Mouse (Mus musculus) intestine, embryonic 14.5 days (tissue): ENCODE data around the gene Adgra3. TPM values are rescaled to one million over a fixed set of nuclear protein-coding genes. Genes with fewer than 3 reads are reported as not detected.

Experiments
- ATAC-seq: fragments of 200-750 bp; cut with Nextera tagmentation; replicated peaks from 2 replicates; pipeline ENCODE4 v1.8.0; 2017; ENCODE audit warnings: low read depth, moderate number of reproducible peaks, moderate TSS enrichment, moderate library complexity; ENCODE audit not compliant: low FRiP score, low TSS enrichment
- DNase-seq: peaks from one replicate; pipeline ENCODE4 v3.0.0-alpha.2; 2018; ENCODE audit warnings: low spot score
- H3K27ac ChIP-seq: fragments of 300-500 bp; sonication (generic); 2 replicates; pipeline ENCODE4 v1.5.1; 2014; ENCODE audit warnings: low read depth, mild to moderate bottlenecking, control low read depth
- H3K27me3 ChIP-seq: fragments of 300-500 bp; sonication (generic); replicated peaks from 2 replicates; pipeline ENCODE4 v1.6.1; 2014; ENCODE audit warnings: low read length, control low read depth; ENCODE audit not compliant: control insufficient read depth, insufficient read depth
- H3K36me3 ChIP-seq: fragments of 300-500 bp; sonication (generic); 2 replicates; pipeline ENCODE4 v1.6.1; 2014; ENCODE audit warnings: low read length, control low read depth; ENCODE audit not compliant: control insufficient read depth, insufficient read depth
- H3K4me1 ChIP-seq: fragments of 300-500 bp; sonication (generic); replicated peaks from 2 replicates; pipeline ENCODE4 v1.6.1; 2014; ENCODE audit warnings: low read length, control low read depth, mixed read lengths; ENCODE audit not compliant: control insufficient read depth, insufficient read depth
- H3K4me2 ChIP-seq: fragments of 300-500 bp; sonication (generic); 2 replicates; pipeline ENCODE4 v1.6.1; 2014; ENCODE audit warnings: low read length
- H3K4me3 ChIP-seq: fragments of 300-500 bp; sonication (generic); 2 replicates; pipeline ENCODE4 v1.5.1; 2014; ENCODE audit warnings: low read depth, low read length, control low read depth, mixed read lengths
- H3K9ac ChIP-seq: fragments of 300-500 bp; sonication (generic); 2 replicates; pipeline ENCODE4 v1.6.1; 2014; ENCODE audit warnings: mild to moderate bottlenecking, low read length
- H3K9me3 ChIP-seq: fragments of 300-500 bp; sonication (generic); 2 replicates; pipeline ENCODE4 v1.6.1; 2016; ENCODE audit warnings: low read length, control low read depth; ENCODE audit not compliant: control insufficient read depth
- WGBS: fragments of 180-500 bp; shearing (Covaris S2); extraction: QIAGEN DNeasy Blood & Tissue Kit; methylation state at CpG from one replicate; pipeline ENCODE4 v1.1.7; 2014; 5-methylcytosine and 5-hydroxymethylcytosine counted together
- polyA plus RNA-seq: library from polyadenylated mRNA; unstranded; fragments of >200 nt; fragmentation: Nextera tagmentation; extraction: Ambion mirVana; gene quantifications from 2 replicates; pipeline ENCODE4 v1.2.1, GENCODE M21; 2014

The Adgra3 gene
- polyA plus RNA-seq, result 32.8 and 34.9 TPM in 2 replicates

GRCm38 (mm10) chr5:50058421-50059286 is at the start of gene Adgra3:
Adgra3 (minus strand) TSS chr5:50059006.
- Histone ChIP-seq H3K27me3 (no peaks in the 10 kb centered on the region), H3K36me3 (no peaks in the 10 kb centered on the region), H3K9me3 (no peaks in the 10 kb centered on the region), H3K4me3 (peak within 1 kb of the TSS; percentile 91), H3K9ac (peak within 1 kb of the TSS; percentile 96), H3K4me2 (peak within 1 kb of the TSS; percentile 69), H3K4me1 (peaks cover 27% of the 10 kb centered on the region), H3K27ac (peak within 1 kb of the TSS; percentile 88)
- ATAC-seq (peak; percentile 92), DNase-seq (peak; percentile 87)
- WGBS, result under 1% methylated on average over 99 of the region's 113 CpGs

GRCm38 (mm10) chr5:50083441-50083840 is 24.6 kb upstream of the Adgra3 start:
- no peak for DNase-seq
- 65% methylated on average over 1 of the region's 1 CpGs for WGBS
- no peaks in the 10 kb centered on the region for H3K27me3 ChIP-seq
- no peak overlapping the region for H3K9ac ChIP-seq
- no peak overlapping the region for H3K27ac ChIP-seq
- H3K36me3 ChIP-seq, result no peaks in the 10 kb centered on the region
- no peak overlapping the region for H3K4me2 ChIP-seq
- H3K9me3 ChIP-seq, result no peaks in the 10 kb centered on the region
- no peaks in the 10 kb centered on the region for H3K4me1 ChIP-seq
- no peak for ATAC-seq
- no peak overlapping the region for H3K4me3 ChIP-seq

GRCm38 (mm10) chr5:50074245-50074644 is 15.4 kb upstream of the Adgra3 start:
- ATAC-seq (no peak), DNase-seq (no peak)
- H3K4me1 ChIP-seq, result no peaks in the 10 kb centered on the region
- no peak overlapping the region for H3K4me2 ChIP-seq
- H3K36me3 ChIP-seq, result no peaks in the 10 kb centered on the region
- no peaks in the 10 kb centered on the region for H3K9me3 ChIP-seq
- H3K27me3 ChIP-seq, result no peaks in the 10 kb centered on the region
- no peak overlapping the region for H3K9ac ChIP-seq
- H3K4me3 ChIP-seq, result no peak overlapping the region
- H3K27ac ChIP-seq, result no peak overlapping the region

GRCm38 (mm10) chr5:50064236-50064635 is 5.4 kb upstream of the Adgra3 start:
- WGBS, result 89% methylated on average over 3 of the region's 3 CpGs
- ATAC-seq, result no peak

GRCm38 (mm10) chr5:50059586-50059985 is 780 bp upstream of the Adgra3 start:
- Histone ChIP-seq H3K36me3 (no peaks in the 10 kb centered on the region), H3K4me2 (peak overlapping the region; percentile 69), H3K9ac (peak overlapping the region; percentile 96; the same call in 1 of the 2 replicates), H3K27ac (peak overlapping the region; percentile 88; the same call in 1 of the 2 replicates), H3K9me3 (no peaks in the 10 kb centered on the region), H3K27me3 (no peaks in the 10 kb centered on the region), H3K4me3 (peak overlapping the region; percentile 91), H3K4me1 (peaks cover 27% of the 10 kb centered on the region)
- 75% methylated on average over 7 of the region's 7 CpGs for WGBS
- DNase-seq (no peak), ATAC-seq (peak; percentile 67)

More at GRCm38 (mm10) chr5:50064236-50064635, 5.4 kb upstream of the Adgra3 start:
- H3K27ac ChIP-seq, result no peak overlapping the region
- H3K36me3 ChIP-seq, result no peaks in the 10 kb centered on the region
- DNase-seq, result no peak
- H3K9ac ChIP-seq, result no peak overlapping the region
- peaks cover 5% of the 10 kb centered on the region for H3K4me1 ChIP-seq
- H3K9me3 ChIP-seq, result no peaks in the 10 kb centered on the region
- no peak overlapping the region for H3K4me3 ChIP-seq
- no peak overlapping the region for H3K4me2 ChIP-seq
- no peaks in the 10 kb centered on the region for H3K27me3 ChIP-seq

GRCm38 (mm10) chr5:50057612-50058420 is 990 bp downstream of the Adgra3 start:
- peak overlapping the region; percentile 96 for H3K9ac ChIP-seq
- peak overlapping the region; percentile 69 for H3K4me2 ChIP-seq
- DNase-seq, result peak; percentile 64

GRCm38 (mm10) chr5:50052456-50052855 is 6.3 kb downstream of the Adgra3 start:
- Histone ChIP-seq H3K9ac (no peak overlapping the region), H3K27ac (no peak overlapping the region), H3K27me3 (no peaks in the 10 kb centered on the region), H3K4me1 (peaks cover 39% of the 10 kb centered on the region), H3K36me3 (0 out of 2 replicates have a peak, but pooled peaks cover 3% of the 10 kb centered on the region), H3K4me3 (no peak overlapping the region), H3K4me2 (no peak overlapping the region), H3K9me3 (no peaks in the 10 kb centered on the region)
- no peak for ATAC-seq
- 69% methylated on average over 4 of the region's 4 CpGs for WGBS
- DNase-seq, result peak; percentile 48

More at GRCm38 (mm10) chr5:50057612-50058420, 990 bp downstream of the Adgra3 start:
- Histone ChIP-seq H3K4me1 (peaks cover 31% of the 10 kb centered on the region), H3K36me3 (no peaks in the 10 kb centered on the region), H3K27ac (peak overlapping the region; percentile 88), H3K4me3 (peak overlapping the region; percentile 91), H3K27me3 (no peaks in the 10 kb centered on the region), H3K9me3 (no peaks in the 10 kb centered on the region)
- ATAC-seq, result no peak; the same call in 1 of the 2 replicates
- WGBS, result 2% methylated on average over 26 of the region's 26 CpGs

GRCm38 (mm10) chr5:50050668-50051425 is 8.0 kb downstream of the Adgra3 start:
- Histone ChIP-seq H3K4me2 (no peak overlapping the region), H3K9me3 (no peaks in the 10 kb centered on the region), H3K27me3 (no peaks in the 10 kb centered on the region), H3K4me3 (no peak overlapping the region), H3K27ac (no peak overlapping the region), H3K4me1 (peaks cover 28% of the 10 kb centered on the region; the same call in 1 of the 2 replicates), H3K36me3 (0 out of 2 replicates have a peak, but pooled peaks cover 3% of the 10 kb centered on the region), H3K9ac (no peak overlapping the region)
- no peak for ATAC-seq
- peak; percentile 47 for DNase-seq
- WGBS, result 82% methylated on average over 21 of the region's 21 CpGs
